Mouse (Mus musculus) stomach, embryonic 15.5 days (tissue): ENCODE results near the gene Dctn2. TPM values are rescaled to one million over a fixed set of nuclear protein-coding genes. Genes with fewer than 3 reads are reported as not detected.
A peak's percentile ranks its signal among the peaks of the same experiment; 100 is the strongest.

Experiments
- ATAC-seq: fragments of 200-750 bp; cut with Nextera tagmentation; 2 replicates; pipeline ENCODE4 v1.8.0; 2017; ENCODE audit warnings: low read depth, moderate number of reproducible peaks, moderate TSS enrichment; ENCODE audit not compliant: insufficient read depth, low FRiP score
- H3K27ac ChIP-seq: fragments of 300-500 bp; sonication (generic); 2 replicates; pipeline ENCODE4 v1.5.1; 2015; ENCODE audit warnings: mild to moderate bottlenecking, inconsistent platforms
- H3K27me3 ChIP-seq: fragments of 300-500 bp; sonication (generic); replicated peaks from 2 replicates; pipeline ENCODE4 v1.6.1; 2015; ENCODE audit warnings: inconsistent platforms
- H3K36me3 ChIP-seq: fragments of 300-500 bp; sonication (generic); 2 replicates; pipeline ENCODE4 v1.6.1; 2015; ENCODE audit warnings: inconsistent platforms
- H3K4me1 ChIP-seq: fragments of 300-500 bp; sonication (generic); 2 replicates; pipeline ENCODE4 v1.6.1; 2015; ENCODE audit warnings: inconsistent platforms
- H3K4me2 ChIP-seq: fragments of 300-500 bp; sonication (generic); 2 replicates; pipeline ENCODE4 v1.6.1; 2015; ENCODE audit warnings: mild to moderate bottlenecking, inconsistent platforms
- H3K4me3 ChIP-seq: fragments of 300-500 bp; sonication (generic); replicated peaks from 2 replicates; pipeline ENCODE4 v1.5.1; 2015; ENCODE audit warnings: inconsistent platforms
- H3K9ac ChIP-seq: fragments of 300-500 bp; sonication (generic); 2 replicates; pipeline ENCODE4 v1.6.1; 2015; ENCODE audit warnings: inconsistent platforms
- H3K9me3 ChIP-seq: fragments of 300-500 bp; sonication (generic); 2 replicates; pipeline ENCODE4 v1.6.1; 2016; ENCODE audit warnings: inconsistent platforms
- WGBS: fragments of 180-500 bp; shearing (Covaris S2); methylation state at CpG from one replicate; pipeline ENCODE4 v1.1.7; 2015; 5-methylcytosine and 5-hydroxymethylcytosine counted together
- polyA plus RNA-seq: library from polyadenylated mRNA; unstranded; fragments of >200 nt; fragmentation: Nextera tagmentation; extraction: Ambion mirVana; gene quantifications from 2 replicates; pipeline ENCODE4 v1.2.1, GENCODE M21; 2015

The Dctn2 gene
- polyA plus RNA-seq, 1 experiment from 2014 or later: 161 TPM

- 22% methylated on average over 4 of the region's 4 CpGs for WGBS
These were observed 449 bp upstream of the Dctn2 start for GRCm38 (mm10) chr10:127265727-127266111.

GRCm38 (mm10) chr10:127267318-127267717 is 1.1 kb downstream of the Dctn2 start:
- H3K27ac ChIP-seq: no peak overlapping the region
- no peak for ATAC-seq
- H3K9ac ChIP-seq: peak overlapping the region; percentile 100
- H3K4me1 ChIP-seq: peaks cover 16% of the 10 kb centered on the region
- H3K36me3 ChIP-seq: peaks cover 16% of the 10 kb centered on the region; the same call in 1 of the 2 replicates
- peaks cover 12% of the 10 kb centered on the region for H3K27me3 ChIP-seq
- peak overlapping the region; percentile 100 for H3K4me3 ChIP-seq
- H3K4me2 ChIP-seq: peak overlapping the region; percentile 88
- H3K9me3 ChIP-seq: no peaks in the 10 kb centered on the region
- WGBS: 67% methylated on average over 5 of the region's 5 CpGs

More at GRCm38 (mm10) chr10:127265727-127266111, 449 bp upstream of the Dctn2 start:
- Histone ChIP-seq H3K4me2 (peak overlapping the region; percentile 41), H3K4me1 (peaks cover 16% of the 10 kb centered on the region), H3K4me3 (peak overlapping the region; percentile 100), H3K27ac (no peak overlapping the region), H3K27me3 (peaks cover 19% of the 10 kb centered on the region), H3K9ac (no peak overlapping the region), H3K9me3 (no peaks in the 10 kb centered on the region), H3K36me3 (0 out of 2 replicates have a peak, but pooled peaks cover 10% of the 10 kb centered on the region)
- ATAC-seq: no peak

GRCm38 (mm10) chr10:127268401-127268800 is 2.2 kb downstream of the Dctn2 start:
- Histone ChIP-seq H3K9me3 (no peaks in the 10 kb centered on the region), H3K36me3 (peaks cover 20% of the 10 kb centered on the region; the same call in 1 of the 2 replicates), H3K4me1 (peaks cover 11% of the 10 kb centered on the region), H3K9ac (no peak overlapping the region), H3K27me3 (0 out of 2 replicates have a peak, but pooled peaks cover 9% of the 10 kb centered on the region), H3K4me2 (no peak overlapping the region), H3K4me3 (no peak overlapping the region), H3K27ac (no peak overlapping the region)
- 75% methylated on average over 5 of the region's 5 CpGs for WGBS
- ATAC-seq: no peak

GRCm38 (mm10) chr10:127269036-127269435 is 2.9 kb downstream of the Dctn2 start:
- no peak overlapping the region for H3K4me3 ChIP-seq
- ATAC-seq: no peak
- no peak overlapping the region for H3K27ac ChIP-seq
- no peak overlapping the region for H3K9ac ChIP-seq
- 0 out of 2 replicates have a peak, but pooled peaks cover 6% of the 10 kb centered on the region for H3K27me3 ChIP-seq
- H3K4me1 ChIP-seq: peaks cover 14% of the 10 kb centered on the region
- no peaks in the 10 kb centered on the region for H3K9me3 ChIP-seq
- H3K36me3 ChIP-seq: peaks cover 20% of the 10 kb centered on the region; the same call in 1 of the 2 replicates
- H3K4me2 ChIP-seq: no peak overlapping the region
- WGBS: 83% methylated on average over 12 of the region's 12 CpGs

- Histone ChIP-seq H3K36me3 (peaks cover 27% of the 10 kb centered on the region; the same call in 1 of the 2 replicates), H3K9me3 (no peaks in the 10 kb centered on the region), H3K27ac (no peak overlapping the region), H3K9ac (no peak overlapping the region), H3K4me3 (no peak overlapping the region), H3K27me3 (no peaks in the 10 kb centered on the region), H3K4me2 (no peak overlapping the region), H3K4me1 (peaks cover 15% of the 10 kb centered on the region)
- no peak for ATAC-seq
- WGBS: 81% methylated on average over 4 of the region's 4 CpGs
These were observed 3.7 kb downstream of the Dctn2 start for GRCm38 (mm10) chr10:127269884-127270283.

GRCm38 (mm10) chr10:127272371-127272770 is 6.2 kb downstream of the Dctn2 start:
- Histone ChIP-seq H3K36me3 (peaks cover 50% of the 10 kb centered on the region), H3K9me3 (no peaks in the 10 kb centered on the region)
- WGBS: 87% methylated on average over 5 of the region's 5 CpGs

GRCm38 (mm10) chr10:127274261-127275022 is 8.3 kb downstream of the Dctn2 start:
- peaks cover 4% of the 10 kb centered on the region for H3K4me1 ChIP-seq
- H3K27ac ChIP-seq: no peak overlapping the region
- H3K4me3 ChIP-seq: no peak overlapping the region
- H3K9me3 ChIP-seq: no peaks in the 10 kb centered on the region
- H3K9ac ChIP-seq: no peak overlapping the region
- 59% methylated on average over 11 of the region's 11 CpGs for WGBS
- peak; percentile 84 for ATAC-seq
- no peak overlapping the region for H3K4me2 ChIP-seq
- H3K36me3 ChIP-seq: peaks cover 56% of the 10 kb centered on the region
- H3K27me3 ChIP-seq: no peaks in the 10 kb centered on the region

More at GRCm38 (mm10) chr10:127272371-127272770, 6.2 kb downstream of the Dctn2 start:
- Histone ChIP-seq H3K4me3 (no peak overlapping the region), H3K27ac (no peak overlapping the region), H3K4me1 (peaks cover 9% of the 10 kb centered on the region), H3K9ac (no peak overlapping the region), H3K4me2 (no peak overlapping the region), H3K27me3 (no peaks in the 10 kb centered on the region)
- no peak for ATAC-seq

- Histone ChIP-seq H3K27ac (no peak overlapping the region), H3K4me1 (peaks cover 4% of the 10 kb centered on the region; the same call in 1 of the 2 replicates)
These were observed 13.6 kb downstream of the Dctn2 start for GRCm38 (mm10) chr10:127279730-127280129.

GRCm38 (mm10) chr10:127281316-127281715 is 15.1 kb downstream of the Dctn2 start:
- 87% methylated on average over 8 of the region's 8 CpGs for WGBS
- Histone ChIP-seq H3K9me3 (no peaks in the 10 kb centered on the region), H3K4me2 (no peak overlapping the region), H3K27me3 (no peaks in the 10 kb centered on the region), H3K36me3 (peaks cover 79% of the 10 kb centered on the region), H3K4me3 (no peak overlapping the region), H3K27ac (no peak overlapping the region), H3K9ac (no peak overlapping the region), H3K4me1 (peaks cover 19% of the 10 kb centered on the region)
- ATAC-seq: no peak

More at GRCm38 (mm10) chr10:127279730-127280129, 13.6 kb downstream of the Dctn2 start:
- no peak overlapping the region for H3K4me2 ChIP-seq
- H3K27me3 ChIP-seq: no peaks in the 10 kb centered on the region
- H3K9me3 ChIP-seq: no peaks in the 10 kb centered on the region
- peaks cover 81% of the 10 kb centered on the region for H3K36me3 ChIP-seq
- H3K4me3 ChIP-seq: no peak overlapping the region
- no peak overlapping the region for H3K9ac ChIP-seq
- 95% methylated on average over 2 of the region's 2 CpGs for WGBS
- no peak for ATAC-seq

- Histone ChIP-seq H3K4me2 (no peak overlapping the region), H3K4me1 (peaks cover 33% of the 10 kb centered on the region), H3K9me3 (no peaks in the 10 kb centered on the region), H3K36me3 (peaks cover 68% of the 10 kb centered on the region), H3K4me3 (no peak overlapping the region), H3K9ac (no peak overlapping the region), H3K27me3 (no peaks in the 10 kb centered on the region), H3K27ac (no peak overlapping the region)
- WGBS: 74% methylated on average over 13 of the region's 13 CpGs
- peak; percentile 5; the same call in 1 of the 2 replicates for ATAC-seq
These were observed 16.6 kb downstream of the Dctn2 start for GRCm38 (mm10) chr10:127282620-127283215.

GRCm38 (mm10) chr10:127284105-127284622 is 18.0 kb downstream of the Dctn2 start:
- peaks cover 56% of the 10 kb centered on the region for H3K36me3 ChIP-seq
- no peak overlapping the region for H3K4me2 ChIP-seq
- H3K27ac ChIP-seq: no peak overlapping the region
- no peak overlapping the region for H3K4me3 ChIP-seq
- no peak overlapping the region for H3K9ac ChIP-seq
- no peaks in the 10 kb centered on the region for H3K9me3 ChIP-seq
- ATAC-seq: no peak
- H3K4me1 ChIP-seq: peaks cover 35% of the 10 kb centered on the region
- no peaks in the 10 kb centered on the region for H3K27me3 ChIP-seq
- 91% methylated on average over 7 of the region's 7 CpGs for WGBS
